ENCODE assay signal across 8 mouse cellular contexts in the genomic region with DNA sequence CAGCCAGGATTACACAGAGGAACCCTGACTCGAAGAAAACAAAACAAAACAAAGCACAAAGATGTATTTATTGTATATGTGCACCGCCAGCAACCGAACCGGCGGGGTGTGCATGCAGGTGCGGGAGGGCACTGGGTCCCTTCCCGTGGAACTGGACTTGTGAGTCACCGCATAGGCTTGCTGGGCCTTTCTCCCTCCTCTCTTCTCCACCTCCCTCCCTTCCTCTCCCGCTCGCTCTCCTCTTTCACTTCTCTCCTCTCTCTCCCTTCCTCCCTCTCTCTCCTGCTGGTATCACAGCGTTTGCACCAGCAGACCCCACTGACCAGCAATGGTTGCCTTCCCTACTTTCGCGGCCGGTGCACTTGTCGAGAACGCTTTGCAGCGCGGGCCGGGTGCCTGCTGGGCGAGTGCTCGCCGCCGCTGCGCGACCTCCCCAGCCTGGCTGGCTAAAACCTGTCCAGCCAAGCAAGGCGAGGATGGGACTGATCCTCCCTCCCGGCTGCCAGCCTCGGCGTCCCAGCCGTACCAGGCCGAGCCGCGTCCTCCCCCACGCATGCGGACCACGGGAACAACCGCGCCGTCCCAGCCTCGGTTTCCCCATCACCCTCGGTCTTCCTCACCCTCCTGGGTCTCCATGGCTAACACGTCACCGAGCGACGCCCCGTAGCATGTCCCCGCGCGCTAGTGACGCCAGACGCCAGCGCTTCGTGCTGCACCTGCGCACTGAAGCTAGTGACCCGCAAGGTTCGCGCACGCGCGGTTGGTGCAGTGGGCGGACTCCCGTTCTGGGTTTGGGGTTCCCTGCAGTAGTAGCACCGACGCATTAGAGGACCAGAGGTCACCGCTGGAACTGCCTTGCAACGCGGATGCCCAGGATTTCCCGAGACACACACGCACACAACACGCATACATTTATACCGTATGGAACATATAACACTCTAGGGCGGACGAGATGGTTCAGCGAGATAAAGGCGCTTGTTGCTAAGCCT. TPM values are rescaled to one million over a fixed set of nuclear protein-coding genes. Genes with fewer than 3 reads are reported as not detected.
A peak's percentile ranks its signal among the peaks of the same experiment; 100 is the strongest.
DNase-seq lines count a peak whose midpoint lies in the region; ATAC-seq and TF ChIP-seq lines count a peak whose summit lies in the region.

Gene Mthfsd (minus strand): TSS at position 725 of the 989 bp plus-strand sequence.

- H3K36me3 ChIP-seq in megakaryocyte, embryonic 14.5 days (replicated peaks; ENCODE audit: low read length): peaks cover 36% of the 10 kb centered on the region

- H3K9me3 ChIP-seq in megakaryocyte, embryonic 14.5 days: no peaks in the 10 kb centered on the region

- peaks cover 5% of the 10 kb centered on the region; the same call in 1 of the 2 replicates for H3K4me1 ChIP-seq in cortical plate, adult 2 months (ENCODE audit: control insufficient read depth, insufficient read depth, low read length)
- H3K4me1 ChIP-seq in megakaryocyte, embryonic 14.5 days: peaks cover 38% of the 10 kb centered on the region

- TF ChIP-seq POLR2A in cortical plate, adult 2 months (IDR thresholded peaks at IDR 0.05; ENCODE audit: extremely low read depth, insufficient read depth, low read length): peak; percentile 97

- peak; percentile 98 for DNase-seq in gastrocnemius, adult 8-10 months (ENCODE audit: low spot score in 2 of 2)
- peak; percentile 97 for DNase-seq in hindlimb bud, embryonic 11.5 days (ENCODE audit: extremely low spot score, low read depth, low spot score)
- DNase-seq in left cerebral cortex, adult 8-10 months (ENCODE audit: low spot score in 2 of 2): peak; percentile 98
- DNase-seq in right cerebral cortex, postnatal 10 days (ENCODE audit: low spot score in 2 of 2): peak; percentile 99 to 100
- peak; percentile 99 for DNase-seq in urinary bladder, postnatal 25 days (ENCODE audit: low spot score)

- H3K27me3 ChIP-seq in megakaryocyte, embryonic 14.5 days (replicated peaks): peaks cover 19% of the 10 kb centered on the region

- H3K4me3 ChIP-seq in cortical plate, adult 2 months (ENCODE audit: insufficient read depth, low read length): peak within 1 kb of the TSS; percentile 84
- H3K4me3 ChIP-seq in megakaryocyte, embryonic 14.5 days (replicated peaks): peak within 1 kb of the TSS; percentile 97

- no peak for TF ChIP-seq CTCF in cortical plate, adult 2 months (IDR thresholded peaks at IDR 0.05; ENCODE audit: extremely low read depth, insufficient read depth, low read length)

- peak; percentile 90 for ATAC-seq in activated CD4-positive, CD25-positive, alpha-beta regulatory T cell, adult 4 months

- peak within 1 kb of the TSS; percentile 53; the same call in 1 of the 2 replicates for H3K27ac ChIP-seq in cortical plate, adult 2 months (ENCODE audit: insufficient read depth, low read length)

RNA-seq across cellular contexts. Expression of gene Mthfsd, which starts in this region (rescaled TPM):
- 10 to 100 TPM; 16.1 to 24.7 TPM for polyA plus RNA-seq in activated CD4-positive, CD25-positive, alpha-beta regulatory T cell, adult 4 months (2017; shearing (Covaris generic))
- polyA plus RNA-seq in cortical plate, adult 2 months (2012; rRNA removed): 95.8 and 108 TPM in 2 replicates
- 10 to 100 TPM; 11.8 to 14.2 (median 13.2) TPM for total RNA-seq in gastrocnemius, adult 8-10 months (2022)
- 10 to 100 TPM; 33.9 to 43.3 (median 41.4) TPM for total RNA-seq in left cerebral cortex, adult 8-10 months (2022)
- 66.9 and 128 TPM in 2 replicates for polyA plus RNA-seq in megakaryocyte, embryonic 14.5 days (2012; ENCODE audit: insufficient read depth, low replicate concordance)

Comparison
In these comparisons a context has a peak if more than half of its experiments do, and no peak if none do; other contexts are left out.
1. Peak in every context shown above with its lines: DNase-seq, ATAC-seq, H3K4me3 ChIP-seq and H3K27ac ChIP-seq.